Mouse (Mus musculus) hindbrain, embryonic 16.5 days (tissue): ENCODE measurements around the gene Sema4d. TPM values are rescaled to one million over a fixed set of nuclear protein-coding genes. Genes with fewer than 3 reads are reported as not detected.
"Not testable (repeated sequence)": the region's sequence is repeated elsewhere in the genome, so short reads cannot be mapped to it uniquely, and the experiment has no call there.

Experiments used
- ATAC-seq: fragments of 200-750 bp; cut with Nextera tagmentation; 2 replicates; pipeline ENCODE4 v1.8.0; 2017; ENCODE audit warnings: moderate TSS enrichment, moderate library complexity
- H3K27ac ChIP-seq: fragments of 300-500 bp; sonication (generic); 2 replicates; pipeline ENCODE4 v1.5.1; 2014; ENCODE audit warnings: low read depth, mild to moderate bottlenecking, control low read depth, low read length, moderate library complexity
- H3K27me3 ChIP-seq: fragments of 300-500 bp; sonication (generic); replicated peaks from 2 replicates; pipeline ENCODE4 v1.6.1; 2014; ENCODE audit warnings: low read length; ENCODE audit not compliant: control insufficient read depth, insufficient read depth
- H3K36me3 ChIP-seq: fragments of 300-500 bp; sonication (generic); 2 replicates; pipeline ENCODE4 v1.6.1; 2014; ENCODE audit warnings: mild to moderate bottlenecking, low read length, moderate library complexity, mixed read lengths; ENCODE audit not compliant: control insufficient read depth, insufficient read depth
- H3K4me1 ChIP-seq: fragments of 300-500 bp; sonication (generic); 2 replicates; pipeline ENCODE4 v1.6.1; 2014; ENCODE audit warnings: low read depth, low read length; ENCODE audit not compliant: control insufficient read depth, insufficient read depth
- H3K4me2 ChIP-seq: fragments of 300-500 bp; sonication (generic); 2 replicates; pipeline ENCODE4 v1.6.1; 2014; ENCODE audit warnings: mild to moderate bottlenecking, low read length, control low read depth, moderate library complexity
- H3K4me3 ChIP-seq: fragments of 300-500 bp; sonication (generic); 2 replicates; pipeline ENCODE4 v1.5.1; 2014; ENCODE audit warnings: mild to moderate bottlenecking, low read length, control low read depth, moderate library complexity
- H3K9ac ChIP-seq: fragments of 300-500 bp; sonication (generic); 2 replicates; pipeline ENCODE4 v1.6.1; 2014; ENCODE audit warnings: low read depth, mild to moderate bottlenecking, control low read depth, low read length, moderate library complexity
- H3K9me3 ChIP-seq: fragments of 300-500 bp; sonication (generic); 2 replicates; pipeline ENCODE4 v1.6.1; 2014; ENCODE audit warnings: mild to moderate bottlenecking, low read length, moderate library complexity; ENCODE audit not compliant: control insufficient read depth
- WGBS: fragments of 180-500 bp; shearing (Covaris S2); extraction: QIAGEN DNeasy Blood & Tissue Kit; methylation state at CpG from one replicate; pipeline ENCODE4 v1.1.7; 2014; 5-methylcytosine and 5-hydroxymethylcytosine counted together
- polyA plus RNA-seq: library from polyadenylated mRNA; unstranded; fragments of >200 nt; fragmentation: Nextera tagmentation; extraction: Ambion mirVana; gene quantifications from 2 replicates; pipeline ENCODE4 v1.2.1, GENCODE M21; 2015

The Sema4d gene
- polyA plus RNA-seq, 1 experiment from 2014 or later: 14.3 TPM

DNA sequence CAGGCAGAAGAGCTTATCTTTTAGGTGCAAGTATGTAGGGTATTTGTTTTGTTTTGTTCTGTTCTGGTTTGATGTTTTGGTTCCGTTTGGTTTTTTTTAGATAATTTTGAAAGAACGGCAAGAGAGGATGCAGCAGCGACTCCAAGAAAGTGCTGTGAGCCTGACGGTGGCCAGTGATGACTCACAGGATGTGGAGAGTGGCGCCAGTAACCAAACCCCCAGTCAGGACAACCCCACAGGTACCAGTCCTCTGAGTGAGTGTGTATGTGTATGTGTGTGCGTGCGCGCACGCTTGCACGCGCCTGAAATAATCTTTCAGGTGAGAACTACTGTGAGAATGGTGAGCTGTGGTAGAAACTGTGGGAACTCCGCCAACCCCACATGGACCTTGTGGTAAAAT, 116.5 kb downstream of the Sema4d start:
- Histone ChIP-seq H3K27me3 (no peaks in the 10 kb centered on the region), H3K4me3 (no peak overlapping the region), H3K9me3 (no peaks in the 10 kb centered on the region), H3K4me2 (no peak overlapping the region), H3K27ac (no peak overlapping the region), H3K4me1 (no peaks in the 10 kb centered on the region), H3K9ac (no peak overlapping the region), H3K36me3 (peaks cover 61% of the 10 kb centered on the region)
- WGBS: 97% methylated on average over 12 of the region's 12 CpGs
- ATAC-seq: no peak

DNA sequence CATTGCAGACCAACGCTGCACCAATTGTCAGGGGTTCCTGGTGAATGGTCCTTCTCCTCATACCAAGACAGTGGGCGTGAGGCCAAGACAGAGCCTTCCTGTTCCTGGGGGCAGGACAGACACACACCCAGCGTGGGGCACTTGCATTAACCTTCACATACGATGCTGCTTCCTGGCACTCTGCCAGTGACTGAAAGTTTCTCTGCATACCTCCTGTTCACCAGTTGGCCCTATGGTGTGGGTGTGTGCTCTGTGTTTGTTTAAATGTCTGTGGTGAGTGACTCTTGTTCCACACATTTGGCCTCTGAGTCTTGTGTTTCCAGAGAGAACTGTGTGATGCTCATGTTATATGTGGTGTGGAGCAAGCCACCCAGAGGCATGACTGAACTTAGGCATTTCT, 116.9 kb downstream of the Sema4d start:
- Histone ChIP-seq H3K36me3 (peaks cover 61% of the 10 kb centered on the region), H3K27me3 (no peaks in the 10 kb centered on the region), H3K9ac (no peak overlapping the region), H3K4me1 (no peaks in the 10 kb centered on the region), H3K27ac (no peak overlapping the region), H3K9me3 (no peaks in the 10 kb centered on the region), H3K4me3 (no peak overlapping the region), H3K4me2 (no peak overlapping the region)
- 72% methylated on average over 4 of the region's 4 CpGs for WGBS
- no peak for ATAC-seq

DNA sequence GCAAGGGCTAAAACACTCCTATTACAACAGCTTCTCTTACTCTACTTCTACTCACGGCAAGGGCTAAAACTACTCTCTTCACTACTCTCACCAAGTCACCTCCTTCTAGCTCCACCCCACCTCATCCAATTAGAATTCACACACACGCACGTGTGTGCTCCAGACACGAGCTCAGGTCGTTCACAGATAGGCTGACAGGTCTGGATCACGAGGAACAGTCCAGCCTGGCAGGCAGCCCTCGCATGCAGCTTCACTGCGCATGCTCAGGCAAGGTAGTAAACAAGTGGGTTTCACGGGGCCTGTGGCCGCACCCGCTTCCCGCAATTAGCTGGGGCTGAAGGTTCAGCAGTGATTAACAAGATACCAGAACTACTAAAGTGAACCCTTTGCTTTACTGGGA, 125.4 kb downstream of the Sema4d start:
- not testable (repeated sequence) for H3K4me3 ChIP-seq, H3K4me1 ChIP-seq, H3K4me2 ChIP-seq, ATAC-seq, H3K27ac ChIP-seq, H3K9me3 ChIP-seq, H3K27me3 ChIP-seq, H3K9ac ChIP-seq
- peaks cover 35% of the 10 kb centered on the region for H3K36me3 ChIP-seq
- 95% methylated on average over 12 of the region's 12 CpGs for WGBS

DNA sequence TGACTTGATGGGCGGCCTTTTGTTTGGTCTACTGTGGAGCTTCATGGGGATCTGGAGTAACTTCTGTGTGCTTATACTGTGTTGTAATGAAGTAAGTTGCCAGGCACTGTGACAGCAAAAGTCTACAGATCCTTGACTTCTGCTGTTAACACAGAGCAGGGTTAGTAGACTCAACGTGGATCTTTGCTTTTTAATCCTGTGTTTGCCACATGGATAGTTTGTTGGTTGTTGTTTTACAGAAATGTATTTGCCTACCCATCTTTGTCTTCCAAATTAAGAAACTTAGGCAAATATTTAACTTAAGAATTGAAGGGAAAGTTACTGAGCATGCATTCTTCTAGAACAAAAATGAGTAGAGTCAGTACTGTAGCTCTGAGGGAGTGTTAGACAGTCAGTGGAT, 130.0 kb downstream of the Sema4d start:
- Histone ChIP-seq H3K27ac (no peak overlapping the region), H3K9me3 (no peaks in the 10 kb centered on the region), H3K4me3 (no peak overlapping the region), H3K27me3 (no peaks in the 10 kb centered on the region), H3K9ac (no peak overlapping the region), H3K36me3 (peaks cover 45% of the 10 kb centered on the region), H3K4me2 (no peak overlapping the region), H3K4me1 (no peaks in the 10 kb centered on the region)
- WGBS: 97% methylated on average over 2 of the region's 2 CpGs
- no peak for ATAC-seq

DNA sequence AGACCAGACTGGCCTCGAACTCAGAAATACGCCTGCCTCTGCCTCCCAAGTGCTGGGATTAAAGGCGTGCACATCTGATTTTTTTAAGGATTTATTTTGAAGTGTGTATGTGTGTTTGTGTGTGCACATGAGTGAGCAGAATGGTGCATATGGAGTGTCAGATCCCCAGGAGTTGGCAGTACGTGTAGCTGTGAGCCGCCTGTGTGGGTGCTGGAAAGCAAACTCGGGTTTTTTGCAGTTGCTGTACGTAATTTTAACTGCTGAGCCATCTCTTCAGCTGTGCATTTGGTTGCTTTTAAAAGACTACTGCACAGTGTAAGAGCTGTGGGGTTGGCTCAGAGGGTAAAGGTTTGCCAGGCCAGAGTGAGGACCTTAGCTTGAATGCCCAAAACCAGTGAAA, 134.0 kb downstream of the Sema4d start:
- H3K4me2 ChIP-seq: no peak overlapping the region
- no peaks in the 10 kb centered on the region for H3K27me3 ChIP-seq
- 94% methylated on average over 7 of the region's 7 CpGs for WGBS
- no peak for ATAC-seq
- H3K36me3 ChIP-seq: peaks cover 38% of the 10 kb centered on the region
- H3K27ac ChIP-seq: no peak overlapping the region
- no peaks in the 10 kb centered on the region for H3K4me1 ChIP-seq
- H3K9me3 ChIP-seq: no peaks in the 10 kb centered on the region
- no peak overlapping the region for H3K4me3 ChIP-seq
- no peak overlapping the region for H3K9ac ChIP-seq

DNA sequence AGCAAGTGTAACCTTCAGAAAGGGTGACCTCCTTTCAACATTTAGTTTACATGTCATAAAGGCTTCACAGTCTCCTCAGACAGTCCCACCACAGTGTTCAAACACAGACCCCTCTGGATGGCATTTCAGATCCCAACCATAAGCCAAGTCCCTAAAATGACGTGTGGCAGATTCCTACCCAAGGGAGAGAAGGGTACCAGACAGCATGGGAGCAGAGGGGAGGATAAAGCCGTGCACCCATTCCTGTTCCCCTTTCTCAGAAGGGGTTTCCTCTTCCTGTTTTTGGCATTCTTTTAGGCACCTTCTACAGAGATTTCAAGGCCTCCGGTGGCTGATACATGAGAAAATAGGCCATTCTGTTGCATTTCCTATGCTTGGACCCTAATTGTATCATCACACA, 135.5 kb downstream of the Sema4d start:
- H3K27me3 ChIP-seq: no peaks in the 10 kb centered on the region
- H3K4me2 ChIP-seq: no peak overlapping the region
- WGBS: 93% methylated on average over 3 of the region's 3 CpGs
- H3K9ac ChIP-seq: no peak overlapping the region
- no peaks in the 10 kb centered on the region for H3K4me1 ChIP-seq
- no peak overlapping the region for H3K4me3 ChIP-seq
- H3K36me3 ChIP-seq: peaks cover 39% of the 10 kb centered on the region
- H3K27ac ChIP-seq: no peak overlapping the region
- no peak for ATAC-seq
- no peaks in the 10 kb centered on the region for H3K9me3 ChIP-seq

DNA sequence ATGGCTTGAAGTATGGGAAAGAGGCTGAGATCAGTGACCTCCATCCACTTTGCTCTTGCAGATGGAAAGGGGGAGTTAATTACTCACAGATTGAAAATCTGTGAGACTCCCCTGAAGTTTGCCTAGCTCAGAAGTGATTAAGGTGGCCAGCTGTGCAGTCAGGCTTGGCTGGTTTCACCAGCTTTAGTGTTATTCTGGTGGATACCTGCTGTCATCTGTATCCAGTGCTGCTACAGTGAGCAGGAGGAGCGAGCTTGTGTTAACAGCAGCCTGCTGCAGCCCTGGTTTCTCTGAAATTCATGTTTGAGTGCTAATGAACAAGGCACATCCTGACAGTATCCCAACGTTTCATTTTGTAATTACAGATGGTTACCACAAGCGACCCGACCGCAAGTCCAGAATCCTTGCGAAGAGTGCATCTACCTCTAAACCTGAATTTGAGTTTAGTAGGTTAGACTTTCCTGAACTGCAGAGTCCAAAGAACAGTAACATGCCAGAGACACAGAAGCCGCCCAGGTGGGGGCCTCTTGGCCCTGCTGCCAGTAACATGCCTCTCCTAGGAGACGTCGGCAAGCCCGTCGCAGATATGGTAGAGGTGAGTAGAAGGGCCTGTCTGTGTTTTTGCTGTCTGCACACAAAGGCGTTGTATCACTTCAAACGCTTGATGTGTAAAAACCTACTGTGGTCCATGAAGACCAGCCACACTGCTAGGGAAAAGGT, 136.9 kb downstream of the Sema4d start:
- WGBS: 95% methylated on average over 13 of the region's 13 CpGs
- H3K4me1 ChIP-seq: peaks cover 7% of the 10 kb centered on the region
- no peaks in the 10 kb centered on the region for H3K27me3 ChIP-seq
- H3K9me3 ChIP-seq: no peaks in the 10 kb centered on the region
- no peak overlapping the region for H3K9ac ChIP-seq
- ATAC-seq: no peak
- H3K36me3 ChIP-seq: peaks cover 33% of the 10 kb centered on the region
- H3K4me3 ChIP-seq: no peak overlapping the region
- H3K27ac ChIP-seq: no peak overlapping the region
- no peak overlapping the region for H3K4me2 ChIP-seq

DNA sequence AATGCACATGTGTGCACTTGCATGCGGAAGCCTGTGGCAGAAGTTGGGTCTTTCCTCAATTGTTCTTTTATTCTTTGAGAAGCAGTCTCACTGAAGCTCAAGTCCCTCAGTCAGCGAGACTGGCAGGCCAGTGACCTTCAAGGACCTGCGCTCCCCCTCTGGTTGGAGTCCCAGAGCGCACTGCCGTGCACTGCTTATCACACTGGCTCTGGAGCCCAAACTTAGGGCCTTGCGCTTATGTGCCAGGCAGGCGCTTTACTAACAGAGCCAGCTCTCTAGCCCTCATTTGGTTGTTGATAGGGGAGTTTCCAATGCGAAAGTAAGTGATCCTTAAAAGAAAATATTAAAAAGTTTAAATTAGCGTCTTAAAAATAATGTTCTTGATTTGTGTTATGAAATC, 139.6 kb downstream of the Sema4d start:
- ATAC-seq: no peak
- H3K4me1 ChIP-seq: peaks cover 13% of the 10 kb centered on the region
- H3K9ac ChIP-seq: no peak overlapping the region
- no peaks in the 10 kb centered on the region for H3K27me3 ChIP-seq
- 94% methylated on average over 9 of the region's 9 CpGs for WGBS
- H3K9me3 ChIP-seq: no peaks in the 10 kb centered on the region
- H3K27ac ChIP-seq: no peak overlapping the region
- H3K4me2 ChIP-seq: no peak overlapping the region
- H3K4me3 ChIP-seq: no peak overlapping the region
- H3K36me3 ChIP-seq: peaks cover 15% of the 10 kb centered on the region; the same call in 1 of the 2 replicates

DNA sequence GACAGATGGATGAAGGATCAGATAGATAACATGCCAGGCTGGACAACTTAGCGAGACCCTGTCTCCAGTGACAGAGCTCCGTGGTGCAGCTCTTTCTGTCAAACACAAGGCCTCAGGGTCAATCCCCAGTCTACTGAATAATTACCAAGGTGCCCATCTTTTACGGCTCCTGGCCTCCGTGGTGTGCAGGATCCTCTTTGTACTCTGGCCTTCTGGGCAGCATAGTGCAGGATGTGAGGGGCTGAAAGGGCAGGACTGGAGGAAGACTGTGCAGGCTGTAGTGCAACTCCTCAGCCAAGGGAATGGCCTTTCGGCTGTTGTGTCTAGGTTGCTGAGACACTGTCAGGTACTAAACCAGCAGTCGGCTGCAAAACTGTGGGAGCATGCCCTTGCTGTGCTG, 140.4 kb downstream of the Sema4d start:
- no peaks in the 10 kb centered on the region for H3K9me3 ChIP-seq
- no peaks in the 10 kb centered on the region for H3K27me3 ChIP-seq
- no peak overlapping the region for H3K27ac ChIP-seq
- no peak for ATAC-seq
- H3K36me3 ChIP-seq: peaks cover 15% of the 10 kb centered on the region; the same call in 1 of the 2 replicates
- H3K9ac ChIP-seq: no peak overlapping the region
- peaks cover 13% of the 10 kb centered on the region for H3K4me1 ChIP-seq
- no peak overlapping the region for H3K4me2 ChIP-seq
- H3K4me3 ChIP-seq: no peak overlapping the region
- 93% methylated on average over 6 of the region's 6 CpGs for WGBS
